Mouse (Mus musculus) cortical plate, adult 2 months (tissue): ENCODE results near the gene Usp24. TPM values are rescaled to one million over a fixed set of nuclear protein-coding genes. Genes with fewer than 3 reads are reported as not detected.

ENCODE experiments used
- H3K27ac ChIP-seq: fragments of 200-500 bp; 2 replicates; pipeline ENCODE4 v1.5.1; 2012; ENCODE audit warnings: low read length, control low read depth, inconsistent platforms; ENCODE audit not compliant: insufficient read depth
- H3K4me1 ChIP-seq: fragments of 200-500 bp; 2 replicates; pipeline ENCODE4 v1.6.1; 2011; ENCODE audit warnings: low read length; ENCODE audit not compliant: control insufficient read depth, insufficient read depth
- H3K4me3 ChIP-seq: fragments of 200-500 bp; 2 replicates; pipeline ENCODE4 v1.5.1; 2011; ENCODE audit warnings: mild to moderate bottlenecking, low read length, control low read depth; ENCODE audit not compliant: insufficient read depth
- CTCF ChIP-seq: fragments of 200-500 bp; IDR thresholded peaks from 2 replicates; pipeline ENCODE4 v1.5.1; 2011; ENCODE audit warnings: mild to moderate bottlenecking, control low read depth, low read length; ENCODE audit not compliant: insufficient read depth; ENCODE audit errors: extremely low read depth
- POLR2A ChIP-seq: fragments of 200-500 bp; IDR thresholded peaks from 2 replicates; pipeline ENCODE4 v1.6.1; 2011; ENCODE audit warnings: mild to moderate bottlenecking, low read length, control low read depth; ENCODE audit not compliant: insufficient read depth; ENCODE audit errors: extremely low read depth
- polyA plus RNA-seq: library from polyadenylated mRNA; depleted of rRNA; stranded (reverse); fragments of >200 nt; gene quantifications from 2 replicates; pipeline ENCODE4 v1.2.3, GENCODE M21; 2012

Usp24 gene
- polyA plus RNA-seq, 1 experiment: 17.7 TPM

DNA sequence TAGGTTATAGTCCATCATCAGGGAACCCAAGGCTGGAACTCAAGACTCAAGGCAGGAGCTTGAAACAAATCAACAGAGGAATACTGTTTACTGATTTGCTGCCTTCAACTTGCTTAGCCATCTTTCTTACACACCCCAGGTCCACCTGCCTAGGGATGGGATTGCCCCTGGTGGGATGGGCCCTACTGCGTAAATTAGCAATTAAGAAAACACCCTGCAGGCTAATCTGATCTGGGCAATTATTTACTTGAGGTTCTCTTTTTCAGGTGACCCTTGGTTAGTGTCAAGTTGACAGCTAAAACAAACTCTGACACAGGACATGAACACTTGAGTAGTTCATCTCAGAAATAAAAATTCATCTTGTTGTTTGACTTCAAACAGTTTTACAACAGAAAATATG lies 108.5 kb downstream of the Usp24 start:
- H3K4me3 ChIP-seq: no peak overlapping the region
- TF ChIP-seq CTCF (no peak), POLR2A (no peak)

DNA sequence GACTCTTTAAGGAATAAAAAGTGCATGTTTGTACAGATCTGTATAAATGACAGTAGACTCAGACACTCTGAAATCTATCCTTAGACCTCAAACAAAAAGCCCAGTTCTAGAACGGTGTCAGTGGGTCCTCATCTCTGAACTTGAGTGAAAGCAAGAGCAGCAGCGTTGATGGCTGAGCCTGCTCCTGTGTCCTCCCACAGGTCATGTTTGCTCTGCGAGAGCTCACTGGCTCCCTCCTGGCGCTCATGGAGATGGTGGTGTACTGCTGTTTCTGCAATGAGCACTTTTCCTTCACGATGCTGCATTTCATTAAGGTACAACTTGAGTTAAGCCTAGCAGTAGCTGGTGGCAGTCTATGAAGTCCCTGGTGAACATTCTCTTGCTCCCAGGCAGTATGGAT lies 110.3 kb downstream of the Usp24 start:
- TF ChIP-seq CTCF (peak; percentile 22; the same call in 1 of the 2 replicates), POLR2A (no peak)
- Histone ChIP-seq H3K27ac (no peak overlapping the region), H3K4me1 (no peaks in the 10 kb centered on the region), H3K4me3 (no peak overlapping the region)

More for the DNA sequence above, 108.5 kb downstream of the Usp24 start:
- H3K4me1 ChIP-seq: no peaks in the 10 kb centered on the region
- no peak overlapping the region for H3K27ac ChIP-seq

- no peak overlapping the region for H3K27ac ChIP-seq
- TF ChIP-seq CTCF (no peak), POLR2A (no peak)
- H3K4me3 ChIP-seq: no peak overlapping the region
- no peaks in the 10 kb centered on the region for H3K4me1 ChIP-seq
Observed at GRCm38 (mm10) chr4:106428616-106429015, 112.6 kb downstream of the Usp24 start.

DNA sequence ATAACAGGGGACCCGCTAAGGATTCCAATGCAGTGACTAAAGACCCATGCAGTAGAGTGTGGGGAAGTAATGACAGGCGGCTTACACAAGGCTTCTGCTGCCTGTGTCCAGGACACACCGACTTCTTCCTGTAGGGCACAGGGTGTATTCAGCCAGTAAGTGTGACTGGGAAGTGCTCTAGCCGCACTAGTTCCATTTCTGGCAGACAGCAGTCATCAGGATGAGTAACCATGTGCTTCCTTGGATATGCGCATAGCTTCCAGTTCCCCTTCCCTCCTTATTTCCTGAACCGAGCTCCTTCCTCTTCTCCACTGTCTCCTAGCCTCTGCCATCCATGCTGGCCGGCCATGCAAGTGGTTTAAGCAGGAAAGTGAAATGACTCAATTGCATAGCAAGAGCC lies 113.1 kb downstream of the Usp24 start:
- no peaks in the 10 kb centered on the region for H3K4me1 ChIP-seq
- H3K4me3 ChIP-seq: no peak overlapping the region
- TF ChIP-seq CTCF (no peak), POLR2A (no peak)
- H3K27ac ChIP-seq: no peak overlapping the region

- H3K4me1 ChIP-seq: no peaks in the 10 kb centered on the region
- TF ChIP-seq POLR2A: no peak
- no peak for TF ChIP-seq CTCF
- no peak overlapping the region for H3K4me3 ChIP-seq
- H3K27ac ChIP-seq: no peak overlapping the region
Observed at GRCm38 (mm10) chr4:106430431-106430830, 114.4 kb downstream of the Usp24 start.

DNA sequence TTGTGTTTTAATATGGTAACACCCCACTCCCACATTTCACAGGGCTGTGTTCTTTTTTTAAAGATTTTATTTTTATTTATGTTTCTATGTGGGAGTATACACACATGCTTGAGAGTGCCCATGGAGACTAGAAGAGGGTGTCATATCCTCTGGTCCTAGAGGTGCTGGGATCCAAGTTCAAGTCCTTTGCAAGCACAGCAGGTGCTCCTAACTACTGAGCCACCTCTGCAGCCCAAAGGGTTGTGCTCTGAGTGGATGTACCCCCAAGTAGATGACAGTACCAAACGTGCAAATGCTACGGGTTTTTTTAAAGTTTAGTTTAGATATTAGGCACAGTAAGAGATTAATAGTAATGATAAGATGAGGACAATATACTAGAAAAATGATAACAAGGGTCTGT lies 119.4 kb downstream of the Usp24 start:
- Histone ChIP-seq H3K4me3 (no peak overlapping the region), H3K27ac (no peak overlapping the region), H3K4me1 (peaks cover 8% of the 10 kb centered on the region)
- TF ChIP-seq CTCF: no peak
- no peak for TF ChIP-seq POLR2A

DNA sequence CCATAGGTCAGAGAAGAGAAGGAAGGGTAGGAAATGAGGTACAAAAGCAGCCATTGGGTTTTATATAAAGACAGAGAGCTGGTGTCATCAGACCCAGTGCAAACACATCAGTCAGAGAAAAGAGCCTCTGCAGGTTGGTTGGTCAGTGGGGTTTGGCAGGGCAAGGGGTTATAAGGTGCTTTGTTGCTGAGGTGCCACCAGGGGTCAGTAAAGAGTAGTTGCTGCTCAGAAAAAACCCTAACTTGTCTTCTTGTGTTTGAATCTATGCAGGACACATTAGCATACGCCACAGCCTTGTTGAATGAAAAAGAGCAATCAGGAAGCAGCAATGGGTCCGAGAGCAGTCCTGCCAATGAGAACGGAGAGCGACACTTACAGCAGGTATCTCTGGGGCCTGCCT lies 120.5 kb downstream of the Usp24 start:
- no peak overlapping the region for H3K27ac ChIP-seq
- H3K4me3 ChIP-seq: no peak overlapping the region
- peaks cover 11% of the 10 kb centered on the region for H3K4me1 ChIP-seq
- no peak for TF ChIP-seq POLR2A
- peak; percentile 59 for TF ChIP-seq CTCF

GRCm38 (mm10) chr4:106437207-106437606 lies 121.2 kb downstream of the Usp24 start:
- Histone ChIP-seq H3K4me3 (no peak overlapping the region), H3K4me1 (peaks cover 11% of the 10 kb centered on the region), H3K27ac (no peak overlapping the region)
- TF ChIP-seq POLR2A: no peak
- TF ChIP-seq CTCF: no peak

- H3K4me1 ChIP-seq: peaks cover 11% of the 10 kb centered on the region
- H3K4me3 ChIP-seq: no peak overlapping the region
- no peak for TF ChIP-seq CTCF
- TF ChIP-seq POLR2A: no peak
- H3K27ac ChIP-seq: 0 out of 2 replicates have a peak overlapping the region, but pooled peaks have one; percentile 8
Observed at GRCm38 (mm10) chr4:106438763-106439162, 122.8 kb downstream of the Usp24 start.

- no peak overlapping the region for H3K27ac ChIP-seq
- no peak for TF ChIP-seq POLR2A
- no peak for TF ChIP-seq CTCF
- no peak overlapping the region for H3K4me3 ChIP-seq
- H3K4me1 ChIP-seq: peaks cover 6% of the 10 kb centered on the region
Observed at GRCm38 (mm10) chr4:106443182-106443581, 127.2 kb downstream of the Usp24 start.
